Mouse (Mus musculus): ENCODE data around the gene Adamts7. TPM values are rescaled to one million over a fixed set of nuclear protein-coding genes. Genes with fewer than 3 reads are reported as not detected.
A peak's percentile ranks its signal among the peaks of the same experiment; 100 is the strongest.

The Adamts7 gene
- 13.7 and 14.2 TPM in 2 replicates for polyA plus RNA-seq (2015; fragmentation: Nextera tagmentation; extraction: Ambion mirVana)

DNA sequence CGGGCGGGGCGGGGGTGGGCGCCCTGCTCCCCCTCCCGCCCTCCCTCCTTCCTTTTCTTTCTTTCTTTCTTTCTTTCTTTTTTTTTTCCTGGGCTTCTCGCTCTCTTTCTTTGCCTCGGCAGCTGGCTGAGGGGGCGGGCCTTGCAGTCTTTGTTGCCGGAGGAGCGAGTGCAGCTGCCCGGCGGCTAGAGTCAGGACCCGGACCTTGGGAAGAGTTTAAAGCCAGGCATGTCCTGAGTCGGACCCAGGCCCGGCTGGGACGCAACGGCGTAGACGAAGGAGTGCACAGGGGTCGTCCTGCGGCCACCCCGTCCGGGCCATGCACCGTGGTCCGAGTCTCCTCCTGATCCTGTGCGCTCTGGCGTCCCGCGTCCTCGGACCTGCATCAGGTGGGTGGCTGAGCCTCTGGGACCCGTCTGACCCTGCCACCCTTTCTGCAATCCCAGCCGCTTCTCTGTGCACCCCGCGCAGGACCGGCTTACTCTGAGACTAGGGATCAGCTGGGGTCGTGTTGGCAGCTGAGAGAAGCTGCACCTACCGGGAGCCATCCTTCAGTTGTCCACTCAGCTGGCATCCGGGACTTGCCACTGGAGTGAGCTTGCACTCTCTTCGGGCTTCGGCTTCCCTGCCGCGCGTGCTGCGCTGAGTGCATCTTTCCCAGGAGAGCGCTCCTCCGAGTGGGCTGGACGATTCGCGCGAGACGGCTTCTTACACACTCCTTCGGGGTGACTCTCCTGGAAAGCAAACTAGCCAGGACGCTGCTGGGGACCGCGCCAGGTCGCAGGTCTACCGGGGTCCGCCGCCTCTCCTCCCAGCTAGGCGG, at the start of gene Adamts7:
Gene Adamts7, plus strand, starts transcription at position 144 of the 823 bp plus-strand sequence.
- Histone ChIP-seq H3K36me3 (no peaks in the 10 kb centered on the region), H3K9ac (peak within 1 kb of the TSS; percentile 68), H3K4me3 (peak within 1 kb of the TSS; percentile 74), H3K4me1 (peaks cover 12% of the 10 kb centered on the region), H3K27ac (peak within 1 kb of the TSS; percentile 75), H3K27me3 (no peaks in the 10 kb centered on the region), H3K4me2 (peak within 1 kb of the TSS; percentile 94), H3K9me3 (no peaks in the 10 kb centered on the region)
- peak; percentile 56; the same call in 1 of the 2 replicates for ATAC-seq (ENCODE audit: insufficient number of reproducible peaks, low FRiP score, low TSS enrichment, low read depth)
- WGBS, result under 1% methylated on average over 58 of the region's 60 CpGs

GRCm38 (mm10) chr9:90113151-90113550, 49.7 kb upstream of the Adamts7 start:
- 2% methylated on average over 13 of the region's 13 CpGs for WGBS
- no peak for ATAC-seq (ENCODE audit: insufficient number of reproducible peaks, low FRiP score, low TSS enrichment, low read depth)

GRCm38 (mm10) chr9:90113651-90114566, 49.0 kb upstream of the Adamts7 start:
- H3K4me3 ChIP-seq, result peak overlapping the region; percentile 79
- under 1% methylated on average over 82 of the region's 82 CpGs for WGBS
- ATAC-seq (ENCODE audit: insufficient number of reproducible peaks, low FRiP score, low TSS enrichment, low read depth), result peak; percentile 68

More at GRCm38 (mm10) chr9:90113151-90113550, 49.7 kb upstream of the Adamts7 start:
- Histone ChIP-seq H3K27me3 (no peaks in the 10 kb centered on the region), H3K4me2 (peak overlapping the region; percentile 55), H3K27ac (peak overlapping the region; percentile 100), H3K4me1 (peaks cover 6% of the 10 kb centered on the region; the same call in 1 of the 2 replicates), H3K4me3 (peak overlapping the region; percentile 79), H3K36me3 (peaks cover 12% of the 10 kb centered on the region; the same call in 1 of the 2 replicates), H3K9me3 (no peaks in the 10 kb centered on the region), H3K9ac (peak overlapping the region; percentile 98)

GRCm38 (mm10) chr9:90114567-90115307, 48.1 kb upstream of the Adamts7 start, which contains the start of gene Morf4l1:
Gene Morf4l1, minus strand, starts transcription at chr9:90114774.
- Histone ChIP-seq H3K4me3 (peak within 1 kb of the TSS; percentile 79), H3K36me3 (no peaks in the 10 kb centered on the region), H3K4me1 (peaks cover 6% of the 10 kb centered on the region; the same call in 1 of the 2 replicates), H3K9me3 (no peaks in the 10 kb centered on the region), H3K9ac (peak within 1 kb of the TSS; percentile 98), H3K4me2 (peak within 1 kb of the TSS; percentile 72), H3K27ac (peak within 1 kb of the TSS; percentile 100), H3K27me3 (no peaks in the 10 kb centered on the region)
- peak; percentile 99 for ATAC-seq (ENCODE audit: insufficient number of reproducible peaks, low FRiP score, low TSS enrichment, low read depth)
- under 1% methylated on average over 40 of the region's 40 CpGs for WGBS

More at GRCm38 (mm10) chr9:90113651-90114566, 49.0 kb upstream of the Adamts7 start:
- peak overlapping the region; percentile 98 for H3K9ac ChIP-seq
- H3K4me1 ChIP-seq, result peaks cover 6% of the 10 kb centered on the region; the same call in 1 of the 2 replicates
- H3K27me3 ChIP-seq, result no peaks in the 10 kb centered on the region
- peak overlapping the region; percentile 100 for H3K27ac ChIP-seq
- peak overlapping the region; percentile 55 for H3K4me2 ChIP-seq
- peaks cover 6% of the 10 kb centered on the region; the same call in 1 of the 2 replicates for H3K36me3 ChIP-seq
- no peaks in the 10 kb centered on the region for H3K9me3 ChIP-seq

GRCm38 (mm10) chr9:90115308-90115700, 47.6 kb upstream of the Adamts7 start:
- Histone ChIP-seq H3K27ac (no peak overlapping the region), H3K27me3 (no peaks in the 10 kb centered on the region), H3K36me3 (no peaks in the 10 kb centered on the region), H3K4me2 (peak overlapping the region; percentile 72), H3K9ac (no peak overlapping the region), H3K4me3 (peak overlapping the region; percentile 79), H3K4me1 (peaks cover 6% of the 10 kb centered on the region; the same call in 1 of the 2 replicates), H3K9me3 (no peaks in the 10 kb centered on the region)
- no peak for ATAC-seq (ENCODE audit: insufficient number of reproducible peaks, low FRiP score, low TSS enrichment, low read depth)

DNA sequence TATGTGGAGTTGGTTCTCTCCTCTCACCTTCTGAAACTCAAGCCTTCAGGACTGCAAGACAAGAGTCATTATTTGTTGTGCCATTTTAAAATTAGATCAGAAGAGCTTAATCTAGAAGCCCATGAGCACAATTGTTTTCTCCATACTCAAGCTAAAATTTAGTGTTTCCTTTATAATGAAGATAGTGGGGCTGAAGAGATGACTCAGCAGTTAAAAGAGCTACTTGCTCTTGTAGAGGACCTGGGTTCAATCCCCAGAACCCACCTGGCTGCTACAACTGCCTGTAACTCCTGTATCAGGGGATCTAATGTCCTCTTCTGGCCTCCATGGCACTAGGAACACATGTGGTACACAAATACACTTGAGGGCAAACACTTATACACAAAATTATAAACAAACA, 45.6 kb upstream of the Adamts7 start:
- no peak for ATAC-seq (ENCODE audit: insufficient number of reproducible peaks, low FRiP score, low TSS enrichment, low read depth)
- no peaks in the 10 kb centered on the region for H3K36me3 ChIP-seq
- H3K9me3 ChIP-seq, result no peaks in the 10 kb centered on the region
- H3K9ac ChIP-seq, result no peak overlapping the region
- no peaks in the 10 kb centered on the region for H3K27me3 ChIP-seq
- H3K4me3 ChIP-seq, result no peak overlapping the region
- H3K27ac ChIP-seq, result no peak overlapping the region
- H3K4me2 ChIP-seq, result no peak overlapping the region
- peaks cover 6% of the 10 kb centered on the region; the same call in 1 of the 2 replicates for H3K4me1 ChIP-seq

DNA sequence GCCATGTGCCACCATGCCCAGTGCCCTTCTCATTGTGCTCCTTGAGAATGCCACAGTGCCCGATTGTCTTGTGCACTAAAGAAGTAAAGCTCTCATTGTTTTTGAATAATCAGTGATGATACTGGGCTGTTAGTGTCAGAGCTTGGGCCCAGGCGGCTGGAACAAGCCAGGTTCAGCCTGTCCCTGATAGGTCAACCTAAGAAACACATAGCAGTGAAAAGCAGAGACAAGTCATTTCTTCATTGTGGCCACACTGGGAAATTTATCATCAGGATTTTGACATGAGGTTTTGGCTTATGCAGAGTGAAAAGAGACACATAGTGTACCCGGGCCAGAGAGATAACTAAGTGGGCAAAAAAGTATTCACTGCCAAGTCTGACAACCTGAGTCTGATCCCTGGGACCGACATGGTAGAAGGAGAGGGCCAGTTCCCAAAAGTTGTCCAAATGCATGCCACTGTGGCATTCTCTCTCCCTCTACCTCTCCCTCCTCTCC, 40.6 kb upstream of the Adamts7 start:
- Histone ChIP-seq H3K36me3 (no peaks in the 10 kb centered on the region), H3K9me3 (no peaks in the 10 kb centered on the region), H3K4me1 (0 out of 2 replicates have a peak, but pooled peaks cover 5% of the 10 kb centered on the region), H3K27ac (no peak overlapping the region), H3K4me3 (no peak overlapping the region), H3K4me2 (no peak overlapping the region), H3K9ac (no peak overlapping the region), H3K27me3 (no peaks in the 10 kb centered on the region)
- 79% methylated on average over 4 of the region's 4 CpGs for WGBS
- ATAC-seq (ENCODE audit: insufficient number of reproducible peaks, low FRiP score, low TSS enrichment, low read depth), result no peak

DNA sequence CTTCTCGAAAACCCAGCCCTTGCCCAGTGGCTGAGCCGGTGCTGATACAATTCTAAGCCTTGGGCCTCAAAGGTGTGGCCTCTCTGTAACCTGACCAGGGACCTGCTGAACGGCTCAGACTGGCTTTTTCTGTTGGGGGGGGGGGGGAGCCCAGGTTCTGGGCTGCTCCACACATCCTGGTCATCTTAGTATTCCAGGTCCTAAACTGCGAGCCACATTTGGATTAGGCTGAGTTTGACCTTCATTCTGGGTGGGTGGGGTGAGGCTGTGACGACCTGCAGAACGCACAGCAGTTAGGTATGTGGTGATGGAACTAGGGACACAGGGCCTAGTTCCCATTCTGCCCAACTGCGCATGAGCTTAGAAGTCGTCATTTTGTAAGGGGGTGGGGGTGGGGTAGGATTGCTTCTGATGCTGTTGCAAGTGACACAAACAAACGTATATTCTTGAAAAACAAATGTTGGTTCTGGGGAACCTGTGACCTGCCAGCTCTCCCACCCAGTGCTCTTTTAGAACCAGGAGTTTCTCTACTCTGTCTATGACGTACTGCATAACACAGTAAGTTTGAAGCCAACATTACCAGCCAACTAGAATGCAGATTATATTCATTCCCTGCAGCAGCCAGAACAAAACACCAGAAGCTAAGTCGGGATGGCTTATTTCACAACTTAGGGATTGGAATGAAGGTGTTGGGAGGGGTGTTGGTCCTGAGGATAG, 38.6 kb upstream of the Adamts7 start:
- H3K27me3 ChIP-seq, result no peaks in the 10 kb centered on the region
- no peaks in the 10 kb centered on the region for H3K9me3 ChIP-seq
- H3K27ac ChIP-seq, result no peak overlapping the region
- H3K36me3 ChIP-seq, result no peaks in the 10 kb centered on the region
- 35% methylated on average over 11 of the region's 11 CpGs for WGBS
- no peak overlapping the region for H3K9ac ChIP-seq
- no peak overlapping the region for H3K4me2 ChIP-seq
- 0 out of 2 replicates have a peak, but pooled peaks cover 5% of the 10 kb centered on the region for H3K4me1 ChIP-seq
- H3K4me3 ChIP-seq, result no peak overlapping the region
- ATAC-seq (ENCODE audit: insufficient number of reproducible peaks, low FRiP score, low TSS enrichment, low read depth), result 0 out of 2 replicates have a peak, but pooled peaks have one; percentile 52

DNA sequence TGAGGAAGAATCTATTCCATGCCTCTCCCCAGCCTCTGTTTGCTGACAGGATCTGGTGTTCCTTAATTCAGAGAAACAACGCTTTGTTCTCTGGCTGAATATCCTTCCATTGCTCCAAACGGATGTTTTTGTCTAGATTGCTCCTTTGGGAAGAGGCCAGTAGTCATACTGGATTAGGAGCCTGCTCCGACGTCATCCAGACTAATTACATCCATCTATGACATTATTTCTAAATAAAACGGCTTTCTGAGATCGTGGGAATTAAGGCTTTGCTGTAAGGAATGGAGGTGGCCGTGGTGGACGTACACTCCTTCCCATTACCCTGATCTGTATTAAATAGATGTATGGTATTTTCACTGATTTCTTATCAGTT, 38.0 kb upstream of the Adamts7 start:
- 39% methylated on average over 8 of the region's 8 CpGs for WGBS
- no peak overlapping the region for H3K27ac ChIP-seq
- H3K4me3 ChIP-seq, result no peak overlapping the region
- no peak overlapping the region for H3K4me2 ChIP-seq
- H3K9me3 ChIP-seq, result no peaks in the 10 kb centered on the region
- H3K9ac ChIP-seq, result no peak overlapping the region
- no peaks in the 10 kb centered on the region for H3K36me3 ChIP-seq
- no peaks in the 10 kb centered on the region for H3K27me3 ChIP-seq
- H3K4me1 ChIP-seq, result 0 out of 2 replicates have a peak, but pooled peaks cover 5% of the 10 kb centered on the region
- no peak for ATAC-seq (ENCODE audit: insufficient number of reproducible peaks, low FRiP score, low TSS enrichment, low read depth)

DNA sequence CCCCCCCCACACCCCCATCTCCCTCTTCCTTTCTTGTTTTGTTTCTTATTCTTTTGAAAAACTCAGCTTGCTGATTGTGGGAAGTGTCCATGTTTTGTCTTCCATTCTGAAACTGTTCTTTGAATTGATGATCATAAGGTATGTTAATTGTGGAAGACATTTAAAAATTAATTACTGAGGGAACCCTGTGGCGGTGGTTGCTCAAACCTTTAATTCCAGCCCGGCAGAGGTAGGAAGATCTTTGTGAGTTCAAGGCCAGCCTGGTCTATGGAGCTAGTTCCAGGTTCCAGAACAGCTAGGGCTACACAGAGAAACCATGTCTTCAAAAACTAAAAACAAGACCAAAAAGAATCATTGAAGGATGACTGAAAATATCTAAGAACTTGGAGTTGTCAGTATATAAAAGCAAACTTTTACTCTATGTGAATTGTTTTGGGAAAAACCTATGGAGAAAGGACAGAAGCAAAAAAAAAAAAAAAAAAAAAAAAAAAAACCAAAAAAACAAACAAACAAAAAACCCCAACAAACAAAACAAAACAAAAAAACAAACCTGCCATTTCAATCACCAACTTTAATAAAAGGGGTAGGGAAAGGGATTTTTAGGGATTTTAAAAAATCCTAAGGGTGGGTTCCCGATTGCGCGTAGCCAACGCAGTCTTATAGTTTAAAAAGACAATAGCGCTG, 37.3 kb upstream of the Adamts7 start:
- no peaks in the 10 kb centered on the region for H3K9me3 ChIP-seq
- no peak overlapping the region for H3K27ac ChIP-seq
- H3K9ac ChIP-seq, result no peak overlapping the region
- no peak for ATAC-seq (ENCODE audit: insufficient number of reproducible peaks, low FRiP score, low TSS enrichment, low read depth)
- H3K4me1 ChIP-seq, result 0 out of 2 replicates have a peak, but pooled peaks cover 5% of the 10 kb centered on the region
- peak overlapping the region; percentile 20 for H3K4me3 ChIP-seq
- H3K4me2 ChIP-seq, result peak overlapping the region; percentile 34
- H3K27me3 ChIP-seq, result no peaks in the 10 kb centered on the region
- H3K36me3 ChIP-seq, result no peaks in the 10 kb centered on the region
- 19% methylated on average over 7 of the region's 7 CpGs for WGBS

Data from limb, embryonic 15.5 days (tissue).